Mouse (Mus musculus): ENCODE results near the gene Hoxa9.

Hoxa9 gene

GRCm38 (mm10) chr6:52228475-52229465 lies 2.1 kb downstream of the Hoxa9 start:
- no peak for DNase-seq (ENCODE audit: low spot score)

GRCm38 (mm10) chr6:52227470-52228222 lies 3.2 kb downstream of the Hoxa9 start:
- DNase-seq (ENCODE audit: low spot score), result no peak

GRCm38 (mm10) chr6:52226569-52227257 lies 4.2 kb downstream of the Hoxa9 start:
- no peak for DNase-seq (ENCODE audit: low spot score)

GRCm38 (mm10) chr6:52225612-52226568 lies 5.0 kb downstream of the Hoxa9 start:
- DNase-seq (ENCODE audit: low spot score), result no peak

GRCm38 (mm10) chr6:52224895-52225611 lies 5.8 kb downstream of the Hoxa9 start:
- DNase-seq (ENCODE audit: low spot score), result no peak

GRCm38 (mm10) chr6:52223939-52224760 lies 6.7 kb downstream of the Hoxa9 start:
- no peak for DNase-seq (ENCODE audit: low spot score)

- no peak for DNase-seq (ENCODE audit: low spot score)
Observed at GRCm38 (mm10) chr6:52222729-52223128, 8.2 kb downstream of the Hoxa9 start.

GRCm38 (mm10) chr6:52221993-52222685 lies 8.8 kb downstream of the Hoxa9 start:
- no peak for DNase-seq (ENCODE audit: low spot score)

- DNase-seq (ENCODE audit: low spot score), result peak; percentile 81
Observed at GRCm38 (mm10) chr6:52221337-52221992, 9.4 kb downstream of the Hoxa9 start, which contains the start of gene Hoxa7. TSS of gene Hoxa7 (minus strand) at chr6:52221854.

- no peak for DNase-seq (ENCODE audit: low spot score)
Observed at GRCm38 (mm10) chr6:52220865-52221310, 10.0 kb downstream of the Hoxa9 start.

- DNase-seq (ENCODE audit: low spot score), result no peak
Observed at GRCm38 (mm10) chr6:52220003-52220864, 10.7 kb downstream of the Hoxa9 start.

- DNase-seq (ENCODE audit: low spot score), result no peak
Observed at GRCm38 (mm10) chr6:52219234-52219942, 11.5 kb downstream of the Hoxa9 start.

GRCm38 (mm10) chr6:52218643-52219215 lies 12.2 kb downstream of the Hoxa9 start:
- DNase-seq (ENCODE audit: low spot score), result no peak

GRCm38 (mm10) chr6:52217895-52218642 lies 12.8 kb downstream of the Hoxa9 start:
- no peak for DNase-seq (ENCODE audit: low spot score)

GRCm38 (mm10) chr6:52217459-52217768 lies 13.5 kb downstream of the Hoxa9 start:
- DNase-seq (ENCODE audit: low spot score), result no peak
